Mouse (Mus musculus) myocyte (in vitro differentiated cells): ENCODE results near the gene Tsga10.

Experiments
- CEBPB ChIP-seq: IDR thresholded peaks from 2 replicates; pipeline ENCODE4 v1.6.1; 2011; ENCODE audit warnings: mild to moderate bottlenecking, moderate library complexity; ENCODE audit not compliant: poor library complexity, insufficient read depth, severe bottlenecking
- E2F4 ChIP-seq: IDR thresholded peaks from one replicate; pipeline ENCODE4 v1.6.1; 2011; ENCODE audit warnings: mild to moderate bottlenecking, control low read depth, moderate library complexity; ENCODE audit not compliant: insufficient read depth
- MAX ChIP-seq: IDR thresholded peaks from one replicate; pipeline ENCODE4 v1.6.1; 2011; ENCODE audit warnings: low read depth, mild to moderate bottlenecking, control low read depth
- MYOD1 ChIP-seq, 3 experiments: IDR thresholded peaks; one replicate each; pipeline ENCODE4 v1.6.1; 2011; ENCODE audit warnings: control low read depth in 2 of 3, low read depth in 2 of 3, mild to moderate bottlenecking in 2 of 3, moderate library complexity in 1 of 3; ENCODE audit not compliant: insufficient read length in 2 of 3, control insufficient read depth in 1 of 3
- MYOG ChIP-seq, 3 experiments: IDR thresholded peaks; one replicate each; pipeline ENCODE4 v1.6.1; 2011; ENCODE audit warnings: control low read depth in 2 of 3, low read depth in 2 of 3, mild to moderate bottlenecking in 2 of 3; ENCODE audit not compliant: insufficient read length in 2 of 3, control insufficient read depth in 1 of 3, insufficient read depth in 1 of 3
- POLR2A ChIP-seq: IDR thresholded peaks from one replicate; pipeline ENCODE4 v1.6.1; 2011; ENCODE audit warnings: low read depth, mild to moderate bottlenecking, control low read depth, moderate library complexity; ENCODE audit not compliant: insufficient read length
- POLR2AphosphoS2 ChIP-seq: IDR thresholded peaks from one replicate; pipeline ENCODE4 v1.6.1; 2011; ENCODE audit warnings: low read depth, control low read depth; ENCODE audit not compliant: insufficient read length
- SRF ChIP-seq: IDR thresholded peaks from one replicate; pipeline ENCODE4 v1.6.1; 2011; ENCODE audit warnings: low read depth; ENCODE audit not compliant: control insufficient read depth, insufficient read length
- TCF12 ChIP-seq: IDR thresholded peaks from one replicate; pipeline ENCODE4 v1.6.1; 2011; ENCODE audit warnings: mild to moderate bottlenecking, control low read depth; ENCODE audit not compliant: poor library complexity, insufficient read depth, severe bottlenecking
- USF1 ChIP-seq: IDR thresholded peaks from one replicate; pipeline ENCODE4 v1.6.1; 2011; ENCODE audit warnings: low read depth, mild to moderate bottlenecking, control low read depth, moderate library complexity

DNA sequence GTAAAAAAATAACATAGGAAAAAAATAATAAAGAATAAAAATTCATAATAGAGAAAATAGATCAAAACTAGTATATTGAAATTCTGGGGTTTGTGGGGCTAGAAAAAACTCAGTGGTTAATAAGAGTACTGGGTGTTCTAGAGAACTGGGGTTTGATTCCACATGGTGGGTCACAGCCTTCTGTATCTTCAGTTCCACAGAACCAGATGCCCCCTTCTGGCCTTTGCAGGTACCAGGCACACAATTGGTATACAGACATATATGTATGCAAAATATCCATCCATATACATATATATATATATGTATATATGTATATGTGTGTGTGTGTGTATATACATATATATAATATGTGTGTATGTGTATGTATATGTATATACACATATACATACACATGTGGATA is 106.8 kb downstream of the Tsga10 start:
- TF ChIP-seq POLR2A (no peak), MAX (no peak), USF1 (no peak), E2F4 (no peak), SRF (no peak), MYOD1 (IDR thresholded peaks at IDR 0.05; ENCODE audit: control insufficient read depth in 1 of 3, insufficient read length in 2 of 3, low read depth in 2 of 3) (no peak), TCF12 (no peak), CEBPB (no peak), MYOG (IDR thresholded peaks at IDR 0.05; ENCODE audit: control insufficient read depth in 1 of 3, insufficient read depth in 1 of 3, insufficient read length in 2 of 3, low read depth in 2 of 3) (no peak), POLR2AphosphoS2 (no peak)
